Mouse (Mus musculus): Measurements from ENCODE around the gene Etv6. TPM values are rescaled to one million over a fixed set of nuclear protein-coding genes. Genes with fewer than 3 reads are reported as not detected.

Gene Etv6
- total and polyA plus RNA-seq, 3 experiments = 12.6 to 25.9 TPM; not detected in 1

DNA sequence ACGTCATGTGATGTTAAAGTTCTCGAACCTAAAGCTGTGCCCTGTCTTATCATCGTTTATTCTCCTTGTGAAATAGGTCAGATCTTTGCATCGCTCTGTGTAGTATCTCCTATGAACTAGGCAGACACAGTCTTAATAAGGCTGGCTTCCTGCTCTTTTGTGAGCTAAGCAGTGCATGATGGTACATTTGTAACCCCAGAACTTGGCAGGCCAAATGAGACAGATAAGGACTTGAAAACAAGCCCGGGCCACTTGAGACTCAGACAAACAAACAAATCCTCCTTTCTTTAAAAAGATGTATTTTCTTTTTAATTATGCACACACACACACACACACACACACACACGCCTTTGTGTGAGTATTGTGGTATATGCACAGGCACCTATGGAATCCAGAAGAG lies 42.5 kb downstream of the Etv6 start:
- H3K4me1 ChIP-seq (ENCODE audit: control insufficient read depth in 1 of 2, insufficient read depth in 2 of 2, low read length in 2 of 2) = peaks cover 3 to 13% of the 10 kb centered on the region in 2 experiments
- no peak overlapping the region for H3K9ac ChIP-seq (ENCODE audit: control insufficient read depth, low read depth, low read length, poor library complexity, severe bottlenecking)
- no peaks in the 10 kb centered on the region for H3K9me3 ChIP-seq (replicated peaks; ENCODE audit: insufficient read depth, low read length)
- TF ChIP-seq UBTF (IDR thresholded peaks at IDR 0.05; ENCODE audit: borderline replicate concordance, insufficient read depth, low read depth, low read length) (no peak), NELFE (IDR thresholded peaks at IDR 0.05; ENCODE audit: low read depth, low read length) (no peak)
- H3K27me3 ChIP-seq (ENCODE audit: control insufficient read depth in 1 of 2, insufficient read depth in 2 of 2, low read length in 2 of 2) = no peaks in the 10 kb centered on the region
- H3K27ac ChIP-seq (ENCODE audit: control insufficient read depth, low read depth, low read length) = no peak overlapping the region
- no peak overlapping the region for H3K4me3 ChIP-seq (ENCODE audit: control insufficient read depth in 1 of 2, insufficient read depth in 1 of 2, low read depth in 2 of 2, low read length in 2 of 2)
- peaks cover 15% of the 10 kb centered on the region in 2 experiments for H3K36me3 ChIP-seq (ENCODE audit: control insufficient read depth in 1 of 2, insufficient read depth in 2 of 2, low read length in 2 of 2)
- no peak for DNase-seq (ENCODE audit: low read depth, low spot score)
- peaks cover 17% of the 10 kb centered on the region for H3K79me2 ChIP-seq (ENCODE audit: control insufficient read depth, insufficient read depth, low read length, poor library complexity)

DNA sequence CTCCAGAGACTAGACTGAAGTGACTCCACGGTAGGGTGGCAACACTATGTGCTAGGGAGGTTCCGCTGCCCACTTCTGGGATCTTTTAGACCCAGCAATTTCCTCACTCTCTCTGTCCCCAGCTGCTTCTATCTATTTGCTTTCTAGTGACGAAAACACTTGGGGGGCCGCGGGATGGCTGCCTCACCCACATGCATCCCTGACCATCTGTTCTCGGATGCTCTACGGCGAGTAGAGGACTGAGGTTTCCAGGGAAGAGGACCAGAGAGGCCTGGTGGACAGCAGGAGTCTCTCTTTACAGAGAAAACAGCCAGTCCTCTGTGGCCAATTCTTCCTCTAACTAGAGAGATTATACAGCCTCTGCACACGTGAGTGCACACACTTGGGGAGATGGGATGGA lies 43.6 kb downstream of the Etv6 start:
- Histone ChIP-seq H3K27me3 (ENCODE audit: control insufficient read depth in 1 of 2, insufficient read depth in 2 of 2, low read length in 2 of 2) (no peaks in the 10 kb centered on the region), H3K9me3 (replicated peaks; ENCODE audit: insufficient read depth, low read length) (no peaks in the 10 kb centered on the region), H3K36me3 (ENCODE audit: control insufficient read depth in 1 of 2, insufficient read depth in 2 of 2, low read length in 2 of 2) (peaks cover 10 to 15% of the 10 kb centered on the region in 2 experiments), H3K27ac (ENCODE audit: control insufficient read depth, low read depth, low read length) (no peak overlapping the region), H3K79me2 (ENCODE audit: control insufficient read depth, insufficient read depth, low read length, poor library complexity) (peaks cover 21% of the 10 kb centered on the region), H3K4me1 (ENCODE audit: control insufficient read depth in 1 of 2, insufficient read depth in 2 of 2, low read length in 2 of 2) (peaks cover 3 to 17% of the 10 kb centered on the region in 2 experiments), H3K9ac (ENCODE audit: control insufficient read depth, low read depth, low read length, poor library complexity, severe bottlenecking) (no peak overlapping the region), H3K4me3 (ENCODE audit: control insufficient read depth in 1 of 2, insufficient read depth in 1 of 2, low read depth in 2 of 2, low read length in 2 of 2) (no peak overlapping the region)
- no peak for TF ChIP-seq USF2 (IDR thresholded peaks at IDR 0.05; ENCODE audit: borderline replicate concordance in 1 of 2, insufficient read depth in 1 of 2, low read depth in 1 of 2, low read length in 2 of 2)
- no peak for DNase-seq (ENCODE audit: low read depth, low spot score)

DNA sequence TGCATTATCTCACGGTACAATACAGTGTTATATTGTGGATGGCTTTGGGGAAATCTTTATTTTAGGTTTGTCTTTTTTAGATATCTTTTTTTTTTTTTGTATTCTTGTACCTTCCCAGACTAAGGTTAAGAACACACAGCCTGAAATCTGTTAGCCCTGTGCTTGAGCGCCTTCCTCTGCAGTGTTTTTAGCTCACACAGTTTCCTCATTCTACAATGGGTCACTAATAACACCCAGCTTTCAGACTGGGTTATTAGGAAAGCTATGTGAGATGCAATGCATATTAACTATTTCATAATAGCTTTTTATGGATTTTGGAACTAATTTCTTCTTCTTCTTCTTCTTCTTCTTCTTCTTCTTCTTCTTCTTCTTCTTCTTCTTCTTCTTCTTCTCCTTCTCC lies 44.1 kb downstream of the Etv6 start:
- H3K79me2 ChIP-seq (ENCODE audit: control insufficient read depth, insufficient read depth, low read length, poor library complexity) = peaks cover 21% of the 10 kb centered on the region
- H3K27ac ChIP-seq (ENCODE audit: control insufficient read depth, low read depth, low read length) = no peak overlapping the region
- H3K4me3 ChIP-seq (ENCODE audit: control insufficient read depth in 1 of 2, insufficient read depth in 1 of 2, low read depth in 2 of 2, low read length in 2 of 2) = no peak overlapping the region
- no peak for TF ChIP-seq SMC3 (IDR thresholded peaks at IDR 0.05; ENCODE audit: low read depth, low read length)
- no peak for TF ChIP-seq HCFC1 (IDR thresholded peaks at IDR 0.05; ENCODE audit: low read depth, low read length)
- no peak for TF ChIP-seq JUND (IDR thresholded peaks at IDR 0.05; ENCODE audit: low read depth, low read length)
- TF ChIP-seq TAL1 (IDR thresholded peaks at IDR 0.05; ENCODE audit: low read length) = no peak
- no peak for TF ChIP-seq POLR2AphosphoS5 (IDR thresholded peaks at IDR 0.05; ENCODE audit: borderline replicate concordance, low read depth, low read length)
- no peak for TF ChIP-seq EP300 (IDR thresholded peaks at IDR 0.05; ENCODE audit: low read depth in 1 of 2, low read length in 2 of 2)
- no peak for TF ChIP-seq TCF12 (IDR thresholded peaks at IDR 0.05; ENCODE audit: low read depth, low read length)
- no peak for TF ChIP-seq ETS1 (IDR thresholded peaks at IDR 0.05; ENCODE audit: low read depth, low read length)
- no peak for TF ChIP-seq MEF2A (IDR thresholded peaks at IDR 0.05; ENCODE audit: extremely low read depth, insufficient replicate concordance, low read depth, low read length, poor library complexity, severe bottlenecking)
- TF ChIP-seq ZNF384 (IDR thresholded peaks at IDR 0.05; ENCODE audit: low read depth, low read length) = no peak
- TF ChIP-seq ZMIZ1 (IDR thresholded peaks at IDR 0.05; ENCODE audit: low read depth, low read length) = no peak
- TF ChIP-seq RCOR1 (IDR thresholded peaks at IDR 0.05; ENCODE audit: low read depth, low read length) = no peak
- peaks cover 9 to 15% of the 10 kb centered on the region in 2 experiments for H3K36me3 ChIP-seq (ENCODE audit: control insufficient read depth in 1 of 2, insufficient read depth in 2 of 2, low read length in 2 of 2)
- DNase-seq (ENCODE audit: low read depth, low spot score) = no peak
- peaks cover 3 to 17% of the 10 kb centered on the region in 2 experiments for H3K4me1 ChIP-seq (ENCODE audit: control insufficient read depth in 1 of 2, insufficient read depth in 2 of 2, low read length in 2 of 2)
- H3K9me3 ChIP-seq (replicated peaks; ENCODE audit: insufficient read depth, low read length) = no peaks in the 10 kb centered on the region
- no peak overlapping the region for H3K9ac ChIP-seq (ENCODE audit: control insufficient read depth, low read depth, low read length, poor library complexity, severe bottlenecking)
- no peaks in the 10 kb centered on the region for H3K27me3 ChIP-seq (ENCODE audit: control insufficient read depth in 1 of 2, insufficient read depth in 2 of 2, low read length in 2 of 2)
